ENCODE assay signal across 7 mouse cellular contexts in the genomic region with DNA sequence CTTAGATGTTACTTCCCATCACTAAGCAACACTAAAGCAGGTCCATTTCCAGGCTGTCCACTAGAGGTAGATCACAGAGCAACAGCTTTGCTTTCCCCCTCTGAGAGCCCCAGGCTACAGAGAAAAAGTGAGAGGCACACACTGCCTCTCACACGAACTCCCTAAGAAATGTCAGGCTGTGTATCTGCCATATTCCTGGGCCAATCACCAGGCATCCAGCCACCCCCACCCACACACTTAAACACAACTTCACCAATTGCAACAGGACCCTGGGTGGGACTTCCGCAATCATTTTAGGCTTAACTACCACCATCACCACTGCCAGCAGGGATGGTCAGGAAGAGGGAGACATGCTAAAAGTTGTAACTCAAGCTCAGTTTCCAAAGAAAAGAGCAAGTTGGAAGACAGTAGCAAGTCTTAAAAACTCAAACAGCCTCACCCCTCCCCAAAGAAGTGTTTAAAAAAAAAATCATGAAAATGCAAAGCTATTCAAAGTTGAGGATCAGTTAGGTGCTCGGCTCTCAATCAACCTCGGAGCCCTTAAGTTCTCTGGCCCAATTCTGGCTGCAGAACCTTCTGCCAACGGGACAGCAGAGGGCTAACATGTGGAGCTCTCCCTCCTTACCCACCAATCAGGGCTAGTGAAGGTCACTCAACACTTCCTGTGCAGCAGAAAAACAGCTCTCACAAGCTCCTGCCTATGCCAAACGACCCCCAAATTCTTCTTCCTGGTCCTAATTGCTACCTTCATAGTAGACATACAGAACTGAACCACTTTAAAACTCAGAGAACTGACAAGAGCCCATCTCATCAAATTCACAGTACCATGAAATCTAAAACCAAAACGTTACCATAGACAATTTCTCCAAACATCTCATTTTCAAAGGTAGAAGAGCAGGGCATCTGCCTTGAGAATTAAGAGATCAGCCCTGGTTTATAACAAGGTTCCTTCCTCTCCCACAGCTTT. TPM values are rescaled to one million over a fixed set of nuclear protein-coding genes. Genes with fewer than 3 reads are reported as not detected.
A peak's percentile ranks its signal among the peaks of the same experiment; 100 is the strongest.
DNase-seq lines count a peak whose midpoint lies in the region; ATAC-seq and TF ChIP-seq lines count a peak whose summit lies in the region.

No protein-coding gene starts in this region.

- H3K27me3 ChIP-seq in megakaryocyte, embryonic 14.5 days (replicated peaks) = no peaks in the 10 kb centered on the region

- peak; percentile 43; the same call in 1 of the 2 replicates for TF ChIP-seq POLR2A in cortical plate, adult 2 months (IDR thresholded peaks at IDR 0.05; ENCODE audit: extremely low read depth, insufficient read depth, low read length)

- TF ChIP-seq CTCF in cortical plate, adult 2 months (IDR thresholded peaks at IDR 0.05; ENCODE audit: extremely low read depth, insufficient read depth, low read length) = no peak

- H3K9me3 ChIP-seq in megakaryocyte, embryonic 14.5 days = no peaks in the 10 kb centered on the region

- peaks cover 16% of the 10 kb centered on the region for H3K36me3 ChIP-seq in megakaryocyte, embryonic 14.5 days (replicated peaks; ENCODE audit: low read length)

- peaks cover 8% of the 10 kb centered on the region for H3K4me1 ChIP-seq in cortical plate, adult 2 months (ENCODE audit: control insufficient read depth, insufficient read depth, low read length)
- H3K4me1 ChIP-seq in megakaryocyte, embryonic 14.5 days = peaks cover 63% of the 10 kb centered on the region

- peak; percentile 24 for ATAC-seq in activated CD4-positive, CD25-positive, alpha-beta regulatory T cell, adult 4 months

- H3K27ac ChIP-seq in cortical plate, adult 2 months (ENCODE audit: insufficient read depth, low read length) = no peak overlapping the region

- DNase-seq in gastrocnemius, adult 8-10 months (ENCODE audit: low spot score in 2 of 2) = peak; percentile 53 to 67
- DNase-seq in hindlimb bud, embryonic 11.5 days (ENCODE audit: extremely low spot score, low read depth, low spot score) = peak; percentile 33
- peak; percentile 65 to 72 for DNase-seq in left cerebral cortex, adult 9 months (ENCODE audit: low spot score in 2 of 2)
- DNase-seq in right cerebral cortex, postnatal 4 days = peak; percentile 50

- peak overlapping the region; percentile 93 for H3K4me3 ChIP-seq in cortical plate, adult 2 months (ENCODE audit: insufficient read depth, low read length)
- H3K4me3 ChIP-seq in megakaryocyte, embryonic 14.5 days (replicated peaks) = peak overlapping the region; percentile 96

RNA-seq across cellular contexts. Expression of a gene that starts 2.0 kb away (rescaled TPM):
- 10 to 100 TPM; 34.4 to 37.0 TPM for polyA plus RNA-seq in activated CD4-positive, CD25-positive, alpha-beta regulatory T cell, adult 4 months (2017; shearing (Covaris generic))
- 80.3 and 81.6 TPM in 2 replicates for polyA plus RNA-seq in cortical plate, adult 2 months (2012; rRNA removed)
- 100 to 1,000 TPM; 110 to 144 (median 118) TPM for total RNA-seq in gastrocnemius, adult 8-10 months (2022)
- 60.7 and 71.7 TPM in 2 replicates for polyA plus RNA-seq in megakaryocyte, embryonic 14.5 days (2012; ENCODE audit: insufficient read depth, low replicate concordance)
